Comparison of ENCODE assay signal across 19 mouse cellular contexts in the genomic region with DNA sequence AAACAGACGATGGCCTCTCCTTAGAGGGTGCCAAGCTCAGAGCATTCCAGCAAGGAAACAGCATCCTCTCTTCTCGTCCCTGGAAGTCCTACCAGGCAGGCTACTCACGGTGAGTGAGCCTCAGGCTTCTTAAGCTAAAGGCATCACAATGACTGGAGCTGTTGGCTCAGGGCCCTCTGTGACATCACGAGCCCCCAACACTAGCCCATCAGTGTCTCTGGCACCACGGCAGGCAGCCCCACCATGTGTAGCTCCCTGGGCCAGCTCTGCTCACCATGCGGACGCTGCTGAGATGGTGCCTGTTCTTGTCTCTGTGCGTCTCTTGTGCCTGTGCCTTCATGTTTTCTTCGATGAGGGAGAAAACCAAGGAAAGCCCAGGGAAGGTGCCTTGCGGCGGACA. TPM values are rescaled to one million over a fixed set of nuclear protein-coding genes. Genes with fewer than 3 reads are reported as not detected.
A peak's percentile ranks its signal among the peaks of the same experiment; 100 is the strongest.
DNase-seq lines count a peak whose midpoint lies in the region; ATAC-seq and TF ChIP-seq lines count a peak whose summit lies in the region.
"Had no signal": no experiment of that assay in that cellular context is flagged by ENCODE, and none has a peak within 500 bp of the region (broad histone marks: within the 10 kb centered on the region; RNA-seq: fewer than 3 reads in every experiment).

A gene (plus strand): TSS at position 203 of the 400 bp plus-strand sequence.

- ATAC-seq in hindbrain, embryonic 16.5 days: no peak
- no peak for ATAC-seq in hindbrain, embryonic 12.5 days (ENCODE audit: low FRiP score)
- ATAC-seq in lung, embryonic 15.5 days (ENCODE audit: borderline replicate concordance, extremely low read depth, low FRiP score, low TSS enrichment): no peak
- ATAC-seq in intestine, embryonic 16.5 days: no peak
- ATAC-seq in midbrain, embryonic 13.5 days: no peak
- ATAC-seq: CD4-positive, CD25-positive, alpha-beta regulatory T cell, adult 4 months; forebrain, embryonic 15.5 days; midbrain, embryonic 16.5 days had no signal

- TF ChIP-seq POLR2A in myocyte (IDR thresholded peaks at IDR 0.05; ENCODE audit: insufficient read length, low read depth): no peak

- no peak for DNase-seq in lung, postnatal 25 days (ENCODE audit: low spot score)
- DNase-seq: adrenal gland, adult 2 months; cerebellum, adult 18-20 months; heart, adult 18-20 months; kidney, adult 18-20 months; kidney, postnatal 4 days; right cerebral cortex, postnatal 25 days had no signal

- peaks cover 9% of the 10 kb centered on the region; the same call in 1 of the 2 replicates for H3K36me3 ChIP-seq in hindbrain, embryonic 16.5 days (ENCODE audit: control insufficient read depth, insufficient read depth, low read length)
- H3K36me3 ChIP-seq in hindbrain, embryonic 12.5 days: peaks cover 28% of the 10 kb centered on the region
- peaks cover 17% of the 10 kb centered on the region for H3K36me3 ChIP-seq in lung, embryonic 15.5 days
- peaks cover 11% of the 10 kb centered on the region for H3K36me3 ChIP-seq in intestine, embryonic 16.5 days (ENCODE audit: control insufficient read depth, insufficient read depth, low read length)
- H3K36me3 ChIP-seq in myocyte (ENCODE audit: control insufficient read depth, insufficient read depth): peaks cover 8% of the 10 kb centered on the region
- peaks cover 34% of the 10 kb centered on the region for H3K36me3 ChIP-seq in midbrain, embryonic 13.5 days

- no peak within 1 kb of the TSS for H3K4me2 ChIP-seq in hindbrain, embryonic 16.5 days (ENCODE audit: low read length)
- H3K4me2 ChIP-seq in hindbrain, embryonic 12.5 days (replicated peaks): no peak within 1 kb of the TSS
- no peak within 1 kb of the TSS for H3K4me2 ChIP-seq in lung, embryonic 15.5 days
- no peak within 1 kb of the TSS for H3K4me2 ChIP-seq in intestine, embryonic 16.5 days (ENCODE audit: low read depth, low read length)
- H3K4me2 ChIP-seq in myocyte (ENCODE audit: low read depth): no peak within 1 kb of the TSS
- H3K4me2 ChIP-seq in midbrain, embryonic 13.5 days (replicated peaks): no peak within 1 kb of the TSS
- H3K4me2 ChIP-seq: forebrain, embryonic 15.5 days; neural tube, embryonic 12.5 days had no signal

- H3K4me1 ChIP-seq in hindbrain, embryonic 16.5 days (ENCODE audit: control insufficient read depth, insufficient read depth, low read depth, low read length): peaks cover 3% of the 10 kb centered on the region; the same call in 1 of the 2 replicates
- H3K4me1 ChIP-seq in hindbrain, embryonic 12.5 days: no peaks in the 10 kb centered on the region
- H3K4me1 ChIP-seq in lung, embryonic 15.5 days: peaks cover 24% of the 10 kb centered on the region
- peaks cover 8% of the 10 kb centered on the region; the same call in 1 of the 2 replicates for H3K4me1 ChIP-seq in intestine, embryonic 16.5 days (ENCODE audit: control insufficient read depth, insufficient read depth, low read length)
- H3K4me1 ChIP-seq in midbrain, embryonic 13.5 days (replicated peaks): no peaks in the 10 kb centered on the region
- H3K4me1 ChIP-seq: neural tube, embryonic 12.5 days had no signal

- no peaks in the 10 kb centered on the region for H3K79me2 ChIP-seq in myocyte (ENCODE audit: control insufficient read depth, insufficient read depth)

- no peak within 1 kb of the TSS for H3K4me3 ChIP-seq in hindbrain, embryonic 16.5 days (ENCODE audit: low read length)
- H3K4me3 ChIP-seq in hindbrain, embryonic 12.5 days: no peak within 1 kb of the TSS
- no peak within 1 kb of the TSS for H3K4me3 ChIP-seq in lung, embryonic 15.5 days
- H3K4me3 ChIP-seq in intestine, embryonic 16.5 days (ENCODE audit: low read length): no peak within 1 kb of the TSS
- no peak within 1 kb of the TSS for H3K4me3 ChIP-seq in myocyte
- H3K4me3 ChIP-seq in midbrain, embryonic 13.5 days (replicated peaks): no peak within 1 kb of the TSS
- H3K4me3 ChIP-seq: forebrain, embryonic 15.5 days; neural tube, embryonic 12.5 days had no signal

- H3K9ac ChIP-seq in hindbrain, embryonic 16.5 days (ENCODE audit: low read depth, low read length): no peak within 1 kb of the TSS
- H3K9ac ChIP-seq in hindbrain, embryonic 12.5 days: no peak within 1 kb of the TSS
- H3K9ac ChIP-seq in lung, embryonic 15.5 days: no peak within 1 kb of the TSS
- H3K9ac ChIP-seq in intestine, embryonic 16.5 days (ENCODE audit: low read depth, low read length): no peak within 1 kb of the TSS
- no peak within 1 kb of the TSS for H3K9ac ChIP-seq in midbrain, embryonic 13.5 days (replicated peaks)
- H3K9ac ChIP-seq: forebrain, embryonic 15.5 days; liver, embryonic 14.5 days; neural tube, embryonic 12.5 days had no signal

- H3K27me3 ChIP-seq in hindbrain, embryonic 16.5 days (replicated peaks; ENCODE audit: control insufficient read depth, insufficient read depth, low read length): 0 out of 2 replicates have a peak, but pooled peaks cover 2% of the 10 kb centered on the region
- H3K27me3 ChIP-seq in hindbrain, embryonic 12.5 days: no peaks in the 10 kb centered on the region
- H3K27me3 ChIP-seq in lung, embryonic 15.5 days: no peaks in the 10 kb centered on the region
- H3K27me3 ChIP-seq in intestine, embryonic 16.5 days (replicated peaks; ENCODE audit: control insufficient read depth, insufficient read depth, low read length): no peaks in the 10 kb centered on the region
- H3K27me3 ChIP-seq in myocyte (ENCODE audit: control insufficient read depth, insufficient read depth, insufficient read length): no peaks in the 10 kb centered on the region
- peaks cover 5% of the 10 kb centered on the region for H3K27me3 ChIP-seq in midbrain, embryonic 13.5 days
- H3K27me3 ChIP-seq: forebrain, embryonic 15.5 days; neural tube, embryonic 12.5 days had no signal

- WGBS in hindbrain, embryonic 16.5 days: 77% methylated on average over 11 of the region's 11 CpGs
- 86% methylated on average over 11 of the region's 11 CpGs for WGBS in hindbrain, embryonic 12.5 days
- WGBS in lung, embryonic 15.5 days: 87% methylated on average over 11 of the region's 11 CpGs
- WGBS in intestine, embryonic 16.5 days: 89% methylated on average over 11 of the region's 11 CpGs
- WGBS in midbrain, embryonic 13.5 days: 87% methylated on average over 11 of the region's 11 CpGs

- H3ac ChIP-seq in myocyte (ENCODE audit: control insufficient read depth, insufficient read length): no peak within 1 kb of the TSS

- H3K9me3 ChIP-seq in hindbrain, embryonic 16.5 days (ENCODE audit: control insufficient read depth, low read length): no peaks in the 10 kb centered on the region
- H3K9me3 ChIP-seq in hindbrain, embryonic 12.5 days (replicated peaks): no peaks in the 10 kb centered on the region
- no peaks in the 10 kb centered on the region for H3K9me3 ChIP-seq in lung, embryonic 15.5 days
- no peaks in the 10 kb centered on the region for H3K9me3 ChIP-seq in intestine, embryonic 16.5 days (ENCODE audit: control insufficient read depth, low read length)
- H3K9me3 ChIP-seq in midbrain, embryonic 13.5 days: no peaks in the 10 kb centered on the region
- H3K9me3 ChIP-seq: forebrain, embryonic 15.5 days; neural tube, embryonic 12.5 days had no signal

- 0 out of 2 replicates have a peak within 1 kb of the TSS, but pooled peaks have one; percentile 16 for H3K27ac ChIP-seq in hindbrain, embryonic 16.5 days (ENCODE audit: low read depth, low read length)
- no peak within 1 kb of the TSS for H3K27ac ChIP-seq in hindbrain, embryonic 12.5 days
- H3K27ac ChIP-seq in lung, embryonic 15.5 days: peak within 1 kb of the TSS; percentile 77
- H3K27ac ChIP-seq in intestine, embryonic 16.5 days (ENCODE audit: low read length): peak within 1 kb of the TSS; percentile 48; the same call in 1 of the 2 replicates
- no peak within 1 kb of the TSS for H3K27ac ChIP-seq in midbrain, embryonic 13.5 days
- H3K27ac ChIP-seq: forebrain, embryonic 15.5 days; liver, embryonic 14.5 days; neural tube, embryonic 12.5 days had no signal

TF ChIP-seq in myocyte, 11 proteins besides CTCF, POLR2A, EP300 and RAD21:
- no peak for TF ChIP-seq E2F4 (IDR thresholded peaks at IDR 0.05; ENCODE audit: insufficient read depth)
- peak; percentile 65 for TF ChIP-seq POLR2AphosphoS2 (IDR thresholded peaks at IDR 0.05; ENCODE audit: insufficient read length, low read depth)

RNA-seq across cellular contexts. Expression of the gene that starts here (rescaled TPM):
- polyA plus RNA-seq in hindbrain, embryonic 16.5 days (2015; fragmentation: Nextera tagmentation; extraction: Ambion mirVana): 0.24 and 0.31 TPM in 2 replicates
- 0.70 TPM in 1 of 2 replicates, not detected in the other for polyA plus RNA-seq in hindbrain, embryonic 12.5 days (2016; fragmentation: Nextera tagmentation; extraction: Ambion mirVana)
- polyA plus RNA-seq in lung, embryonic 15.5 days (2015; fragmentation: Nextera tagmentation; extraction: Ambion mirVana): 0.30 TPM in 1 of 2 replicates, not detected in the other
- polyA plus RNA-seq in intestine, embryonic 16.5 days (2015; fragmentation: Nextera tagmentation; extraction: Ambion mirVana): 0.20 TPM in 1 of 2 replicates, not detected in the other
- 0.08 TPM for polyA plus RNA-seq in myocyte (2012; fragmentation: generic; extraction: Trizol)
- polyA plus RNA-seq in midbrain, embryonic 13.5 days (2015; fragmentation: Nextera tagmentation; extraction: Ambion mirVana): 0.41 and 0.57 TPM in 2 replicates
- polyA plus RNA-seq: cortical plate, adult 2 months; midbrain, embryonic 16.5 days; neural tube, embryonic 12.5 days had no signal

Comparison
In these comparisons a context has a peak if more than half of its experiments do, and no peak if none do; other contexts are left out.
1. H3K27ac ChIP-seq: peak in hindbrain, embryonic 16.5 days (single experiment), lung, embryonic 15.5 days (single experiment) and intestine, embryonic 16.5 days (single experiment); none in hindbrain, embryonic 12.5 days (single experiment) and midbrain, embryonic 13.5 days (single experiment).